Mouse (Mus musculus) stomach, embryonic 16.5 days (tissue): Measurements from ENCODE around the gene Rps13. TPM values are rescaled to one million over a fixed set of nuclear protein-coding genes. Genes with fewer than 3 reads are reported as not detected.
"Not testable (repeated sequence)": the region's sequence is repeated elsewhere in the genome, so short reads cannot be mapped to it uniquely, and the experiment has no call there.

Source experiments
- ATAC-seq: fragments of 200-750 bp; cut with Nextera tagmentation; 2 replicates; pipeline ENCODE4 v1.8.0; 2017; ENCODE audit warnings: moderate number of reproducible peaks, moderate TSS enrichment; ENCODE audit not compliant: insufficient read depth, low FRiP score
- H3K27ac ChIP-seq: fragments of 300-500 bp; sonication (generic); 2 replicates; pipeline ENCODE4 v1.5.1; 2014; ENCODE audit warnings: low read length
- H3K27me3 ChIP-seq: fragments of 300-500 bp; sonication (generic); 2 replicates; pipeline ENCODE4 v1.6.1; 2014; ENCODE audit warnings: low read length, control low read depth, mixed read lengths; ENCODE audit not compliant: control insufficient read depth, insufficient read depth
- H3K36me3 ChIP-seq: fragments of 300-500 bp; sonication (generic); 2 replicates; pipeline ENCODE4 v1.6.1; 2014; ENCODE audit warnings: low read length; ENCODE audit not compliant: control insufficient read depth, insufficient read depth
- H3K4me1 ChIP-seq: fragments of 300-500 bp; sonication (generic); 2 replicates; pipeline ENCODE4 v1.6.1; 2014; ENCODE audit warnings: low read length, control low read depth, mixed read lengths; ENCODE audit not compliant: control insufficient read depth, insufficient read depth
- H3K4me2 ChIP-seq: fragments of 300-500 bp; sonication (generic); 2 replicates; pipeline ENCODE4 v1.6.1; 2014; ENCODE audit warnings: low read depth, low read length, mixed read lengths
- H3K4me3 ChIP-seq: fragments of 300-500 bp; sonication (generic); replicated peaks from 2 replicates; pipeline ENCODE4 v1.5.1; 2014; ENCODE audit warnings: mild to moderate bottlenecking, low read length
- H3K9ac ChIP-seq: fragments of 300-500 bp; sonication (generic); 2 replicates; pipeline ENCODE4 v1.6.1; 2014; ENCODE audit warnings: low read length
- H3K9me3 ChIP-seq: fragments of 300-500 bp; sonication (generic); replicated peaks from 2 replicates; pipeline ENCODE4 v1.6.1; 2016; ENCODE audit warnings: low read length, control low read depth; ENCODE audit not compliant: control insufficient read depth
- WGBS: fragments of 180-500 bp; shearing (Covaris S2); extraction: QIAGEN DNeasy Blood & Tissue Kit; methylation state at CpG from one replicate; pipeline ENCODE4 v1.1.7; 2014; 5-methylcytosine and 5-hydroxymethylcytosine counted together
- polyA plus RNA-seq: library from polyadenylated mRNA; unstranded; fragments of >200 nt; fragmentation: Nextera tagmentation; extraction: Ambion mirVana; gene quantifications from 2 replicates; pipeline ENCODE4 v1.2.1, GENCODE M21; 2015

Gene Rps13
- 589 and 713 TPM in 2 replicates for polyA plus RNA-seq

- ATAC-seq, result peak; percentile 99
- Histone ChIP-seq H3K9ac (peak within 1 kb of the TSS; percentile 93), H3K27me3 (no peaks in the 10 kb centered on the region), H3K4me3 (peak within 1 kb of the TSS; percentile 83), H3K4me1 (peaks cover 7% of the 10 kb centered on the region), H3K36me3 (peaks cover 27% of the 10 kb centered on the region), H3K9me3 (no peaks in the 10 kb centered on the region), H3K27ac (peak within 1 kb of the TSS; percentile 85), H3K4me2 (peak within 1 kb of the TSS; percentile 83)
- WGBS, result under 1% methylated on average over 78 of the region's 78 CpGs
These were observed at the start of gene Rps13 for GRCm38 (mm10) chr7:116333713-116334668. Gene Rps13, minus strand, starts transcription at chr7:116334195.

GRCm38 (mm10) chr7:116379181-116379580 is 45.2 kb upstream of the Rps13 start:
- H3K9me3 ChIP-seq, H3K4me2 ChIP-seq, H3K9ac ChIP-seq, H3K4me3 ChIP-seq, H3K27me3 ChIP-seq, ATAC-seq, H3K27ac ChIP-seq, H3K4me1 ChIP-seq: not testable (repeated sequence)
- 88% methylated on average over 6 of the region's 6 CpGs for WGBS
- H3K36me3 ChIP-seq, result peaks cover 15% of the 10 kb centered on the region; the same call in 1 of the 2 replicates

- WGBS, result 85% methylated on average over 1 of the region's 1 CpGs
- Histone ChIP-seq H3K4me3 (no peak overlapping the region), H3K4me2 (no peak overlapping the region), H3K27ac (no peak overlapping the region), H3K27me3 (no peaks in the 10 kb centered on the region), H3K4me1 (no peaks in the 10 kb centered on the region), H3K9me3 (no peaks in the 10 kb centered on the region), H3K9ac (no peak overlapping the region), H3K36me3 (peaks cover 10% of the 10 kb centered on the region; the same call in 1 of the 2 replicates)
- ATAC-seq, result no peak
These were observed 40.3 kb upstream of the Rps13 start for GRCm38 (mm10) chr7:116374284-116374683.

GRCm38 (mm10) chr7:116336226-116336625 is 2.2 kb upstream of the Rps13 start:
- no peak overlapping the region for H3K9ac ChIP-seq
- no peak for ATAC-seq
- H3K9me3 ChIP-seq, result no peaks in the 10 kb centered on the region
- no peaks in the 10 kb centered on the region for H3K27me3 ChIP-seq
- no peak overlapping the region for H3K4me3 ChIP-seq
- H3K4me1 ChIP-seq, result peaks cover 7% of the 10 kb centered on the region
- peaks cover 21% of the 10 kb centered on the region for H3K36me3 ChIP-seq
- WGBS, result 40% methylated on average over 1 of the region's 1 CpGs
- H3K27ac ChIP-seq, result no peak overlapping the region
- no peak overlapping the region for H3K4me2 ChIP-seq

- H3K27me3 ChIP-seq, result no peaks in the 10 kb centered on the region
- no peak overlapping the region for H3K27ac ChIP-seq
- H3K4me3 ChIP-seq, result peak overlapping the region; percentile 83; the same call in 1 of the 2 replicates
- no peak overlapping the region for H3K9ac ChIP-seq
- H3K9me3 ChIP-seq, result no peaks in the 10 kb centered on the region
- peak overlapping the region; percentile 70 for H3K4me2 ChIP-seq
- WGBS, result 53% methylated on average over 6 of the region's 6 CpGs
- no peak for ATAC-seq
- H3K4me1 ChIP-seq, result peaks cover 7% of the 10 kb centered on the region
- peaks cover 26% of the 10 kb centered on the region for H3K36me3 ChIP-seq
These were observed 1.1 kb upstream of the Rps13 start for GRCm38 (mm10) chr7:116335133-116335532.

DNA sequence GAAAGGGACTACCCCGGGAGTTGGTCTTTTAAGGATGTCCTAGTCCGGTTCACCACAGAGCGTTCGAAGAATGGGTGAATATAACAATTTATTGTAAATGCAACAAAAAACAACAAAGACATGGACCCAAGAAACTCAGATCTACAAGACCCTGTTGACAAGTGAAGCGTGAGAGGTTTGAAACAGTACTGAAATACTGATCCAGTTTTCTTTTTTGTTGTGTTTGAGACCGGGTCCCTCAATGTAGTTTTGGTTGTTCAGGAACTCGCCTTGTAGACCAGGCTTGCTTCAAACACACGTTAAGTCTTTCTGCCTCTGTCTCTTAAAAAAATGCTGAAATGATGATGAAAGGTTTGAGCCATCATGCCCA is 659 bp upstream of the Rps13 start:
- Histone ChIP-seq H3K4me2 (peak overlapping the region; percentile 70), H3K4me1 (peaks cover 7% of the 10 kb centered on the region), H3K27me3 (no peaks in the 10 kb centered on the region), H3K36me3 (peaks cover 30% of the 10 kb centered on the region), H3K9ac (peak overlapping the region; percentile 93), H3K4me3 (peak overlapping the region; percentile 83), H3K27ac (peak overlapping the region; percentile 70), H3K9me3 (no peaks in the 10 kb centered on the region)
- 10% methylated on average over 8 of the region's 8 CpGs for WGBS
- ATAC-seq, result no peak

GRCm38 (mm10) chr7:116331246-116331645 is 2.7 kb downstream of the Rps13 start:
- no peak for ATAC-seq
- Histone ChIP-seq H3K4me3 (no peak overlapping the region), H3K4me2 (no peak overlapping the region), H3K27me3 (no peaks in the 10 kb centered on the region), H3K4me1 (peaks cover 7% of the 10 kb centered on the region), H3K36me3 (peaks cover 27% of the 10 kb centered on the region), H3K27ac (no peak overlapping the region), H3K9me3 (no peaks in the 10 kb centered on the region), H3K9ac (no peak overlapping the region)
- 79% methylated on average over 2 of the region's 2 CpGs for WGBS

- Histone ChIP-seq H3K4me2 (no peak overlapping the region), H3K27ac (no peak overlapping the region), H3K27me3 (no peaks in the 10 kb centered on the region), H3K9me3 (no peaks in the 10 kb centered on the region), H3K9ac (no peak overlapping the region), H3K36me3 (peaks cover 27% of the 10 kb centered on the region), H3K4me1 (peaks cover 7% of the 10 kb centered on the region), H3K4me3 (no peak overlapping the region)
- 83% methylated on average over 4 of the region's 4 CpGs for WGBS
- no peak for ATAC-seq
These were observed 4.1 kb downstream of the Rps13 start for GRCm38 (mm10) chr7:116329858-116330257.

DNA sequence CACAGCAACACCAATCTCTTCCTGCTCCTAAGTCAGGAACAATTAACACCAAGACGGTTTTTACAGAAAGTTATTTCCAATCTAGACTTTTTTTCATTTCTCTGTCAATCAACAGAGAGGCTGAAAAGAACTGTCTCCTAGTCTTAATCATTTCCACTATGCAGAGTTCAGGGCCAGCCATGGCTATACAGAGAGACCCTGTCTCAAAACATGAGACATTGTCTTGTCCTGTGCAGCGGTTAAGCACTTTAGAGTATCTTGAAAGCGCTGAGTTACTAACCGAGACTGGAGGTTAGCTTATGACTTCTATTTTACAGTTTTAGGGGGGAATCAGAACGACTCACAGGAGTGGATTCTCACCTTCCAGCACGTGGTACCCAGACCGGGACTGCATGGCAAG is 5.2 kb downstream of the Rps13 start:
- H3K4me1 ChIP-seq, result peaks cover 7% of the 10 kb centered on the region
- H3K4me2 ChIP-seq, result no peak overlapping the region
- H3K9me3 ChIP-seq, result no peaks in the 10 kb centered on the region
- no peak overlapping the region for H3K9ac ChIP-seq
- no peak for ATAC-seq
- H3K36me3 ChIP-seq, result peaks cover 27% of the 10 kb centered on the region
- no peak overlapping the region for H3K4me3 ChIP-seq
- 73% methylated on average over 7 of the region's 7 CpGs for WGBS
- no peaks in the 10 kb centered on the region for H3K27me3 ChIP-seq
- no peak overlapping the region for H3K27ac ChIP-seq
